Mouse (Mus musculus): ENCODE results near the gene Ube2l6.

Gene Ube2l6

DNA sequence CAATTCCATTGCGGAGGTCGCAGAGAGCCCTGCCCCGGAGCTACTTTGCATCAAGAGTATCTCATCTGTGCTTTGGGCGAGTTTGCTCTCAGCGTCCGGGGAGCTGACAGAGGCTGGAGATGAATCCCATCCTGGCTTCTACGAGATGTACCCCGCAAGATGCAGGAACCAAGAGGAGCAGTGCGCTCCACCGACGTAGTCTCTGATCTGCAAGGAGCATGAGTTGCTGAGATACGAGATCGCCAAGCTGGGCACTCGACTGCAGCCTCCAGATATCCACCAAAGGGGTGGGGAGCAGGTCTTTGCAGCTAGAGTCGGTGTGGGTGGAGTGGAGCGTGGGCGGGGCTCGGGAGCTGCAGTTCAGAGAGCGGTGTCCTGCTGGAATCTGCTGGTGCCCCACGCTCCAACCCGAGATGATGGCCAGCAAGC, at the start of gene Ube2l6:
Gene Ube2l6 (plus strand): TSS at position 336 of the 429 bp plus-strand sequence.
- in situ Hi-C loops (cut with MboI, MseI): no loop called here

DNA sequence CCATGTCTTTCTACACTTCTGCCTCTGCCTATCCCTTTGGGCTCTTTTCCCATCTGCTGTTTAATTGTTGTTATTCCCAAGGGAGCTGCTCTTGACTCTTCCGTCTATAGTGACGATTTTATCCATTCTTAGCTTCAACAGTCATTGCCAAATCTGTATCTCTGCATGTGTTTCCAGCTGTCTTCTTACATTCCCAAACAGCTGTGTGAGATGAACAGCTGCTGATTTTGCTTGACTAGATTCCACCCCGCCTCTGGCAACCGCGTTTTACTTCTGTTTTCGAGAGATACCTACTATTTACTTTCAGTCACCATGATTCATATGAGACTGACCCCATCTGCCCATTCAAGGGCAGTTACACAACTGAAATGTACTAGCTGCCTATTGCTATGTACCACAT, 48.5 kb upstream of the Ube2l6 start:
- in situ Hi-C loops (cut with MboI, MseI): no loop called here

DNA sequence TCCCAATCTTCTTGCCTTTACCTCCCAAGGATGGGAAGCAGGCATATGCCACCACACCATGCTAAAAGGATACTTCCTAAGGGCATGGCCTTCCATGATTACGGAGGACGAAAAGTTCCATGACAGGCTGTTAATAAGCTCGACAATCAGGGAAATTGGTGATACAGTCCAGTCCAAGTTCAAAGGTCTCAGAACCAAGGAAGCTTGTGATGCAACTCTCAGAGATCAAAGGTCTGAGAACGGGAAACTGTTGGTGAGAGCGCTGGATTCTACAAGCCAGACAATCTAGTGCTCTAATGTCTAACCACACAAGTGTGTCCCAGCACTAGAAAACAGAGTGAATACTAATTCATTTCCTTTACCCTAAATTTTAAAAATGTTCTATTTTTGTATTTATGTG, 42.4 kb upstream of the Ube2l6 start:
- in situ Hi-C loops (cut with MboI, MseI): no loop called here

DNA sequence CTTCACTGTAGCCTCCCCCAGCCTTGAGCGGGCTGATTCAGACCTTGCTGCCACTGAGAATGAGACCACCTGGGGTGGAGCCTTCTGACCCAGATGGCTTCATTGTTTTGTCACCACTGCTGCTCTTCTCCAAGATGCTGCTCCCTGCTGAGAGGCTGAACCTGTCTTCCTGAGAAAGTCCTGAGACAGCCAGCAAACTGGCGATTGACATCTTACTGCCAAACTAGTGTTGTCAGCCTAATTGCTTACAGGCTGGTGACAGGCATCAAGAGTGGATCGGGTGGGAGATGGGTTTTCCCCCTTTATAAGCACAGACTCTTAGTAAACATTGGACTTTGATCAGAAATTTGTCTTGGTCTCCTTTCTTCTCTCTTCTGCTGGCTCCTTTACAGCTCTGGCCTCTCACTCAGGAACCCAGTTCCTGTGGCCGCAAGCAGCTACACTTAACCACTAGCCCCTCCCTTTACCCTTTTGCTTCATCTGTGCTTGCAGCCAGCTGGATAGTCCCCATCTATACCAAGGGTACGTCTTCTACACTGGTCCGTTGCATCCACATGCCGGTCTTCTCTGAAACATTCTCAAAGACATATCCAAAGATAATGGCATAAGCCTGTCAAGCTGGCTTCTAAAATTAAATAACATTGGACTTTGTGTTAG, 41.5 kb upstream of the Ube2l6 start:
- in situ Hi-C loops (cut with MboI, MseI): no loop called here

DNA sequence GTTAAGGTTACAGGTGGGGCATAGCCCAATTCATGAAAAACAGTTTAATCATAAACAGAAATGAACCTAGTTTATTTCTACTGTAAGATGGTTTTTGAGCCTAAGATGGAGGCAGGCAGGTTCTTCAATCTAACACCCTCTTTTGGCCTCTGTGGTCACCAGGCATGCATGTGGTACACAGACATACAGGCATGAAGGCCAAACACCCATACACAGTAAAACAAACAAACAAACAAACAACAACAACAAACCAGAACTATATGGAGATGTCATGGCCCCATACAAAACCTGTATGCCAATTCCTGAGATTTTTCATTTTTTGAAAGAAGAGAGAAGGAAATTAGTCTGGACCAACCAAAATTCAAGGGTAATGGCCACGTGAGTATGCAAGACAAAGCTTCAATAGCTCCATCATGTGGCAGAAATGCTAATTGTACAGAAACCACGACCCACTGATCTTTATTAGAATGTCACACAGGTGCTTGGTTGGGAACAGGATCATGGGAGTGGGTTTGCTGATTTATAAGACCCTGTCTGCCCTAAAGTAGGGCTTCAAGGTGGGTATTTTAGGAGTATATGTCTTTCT, 40.0 kb upstream of the Ube2l6 start:
- in situ Hi-C loops (cut with MboI, MseI): no loop called here

DNA sequence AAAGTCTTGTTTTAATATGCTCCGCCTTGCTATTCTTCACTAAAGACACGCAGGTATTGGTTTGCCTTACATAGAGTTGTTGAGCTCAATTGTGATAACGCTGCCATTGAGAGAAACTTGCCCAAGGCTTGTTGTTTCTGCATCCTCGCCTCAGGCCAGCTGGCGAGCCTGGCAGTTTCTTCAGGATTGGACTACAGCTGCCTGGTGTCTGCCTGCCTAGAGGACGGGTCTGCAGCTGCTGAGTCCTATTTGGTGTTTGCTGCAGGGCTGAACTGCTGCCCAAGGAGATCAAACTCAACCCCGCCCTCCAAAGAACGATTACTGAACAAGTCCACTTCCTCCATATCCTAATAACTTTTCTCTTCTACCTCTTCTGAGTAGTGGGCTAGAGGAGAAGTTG, 37.9 kb upstream of the Ube2l6 start:
- in situ Hi-C loops (cut with MboI, MseI): no loop called here

DNA sequence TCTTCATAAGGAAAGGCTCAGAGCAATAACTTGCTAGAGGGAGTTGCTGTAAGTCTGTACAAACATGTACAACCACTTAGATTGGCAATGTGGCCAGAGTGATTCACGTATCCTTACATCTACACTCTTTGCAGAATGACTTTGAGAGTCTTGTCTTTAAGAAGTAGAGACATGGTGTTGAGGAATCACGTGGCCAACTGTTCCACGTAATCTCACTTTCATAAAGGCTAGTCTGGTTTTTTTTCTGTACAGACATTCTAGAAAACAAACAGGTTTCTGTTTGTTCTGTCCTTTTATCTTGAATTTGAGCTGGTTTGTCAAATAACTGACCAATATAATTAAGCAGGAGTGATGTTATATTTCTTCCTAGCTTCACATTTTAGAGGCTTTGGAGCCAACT, 37.3 kb upstream of the Ube2l6 start:
- in situ Hi-C loops (cut with MboI, MseI): no loop called here

DNA sequence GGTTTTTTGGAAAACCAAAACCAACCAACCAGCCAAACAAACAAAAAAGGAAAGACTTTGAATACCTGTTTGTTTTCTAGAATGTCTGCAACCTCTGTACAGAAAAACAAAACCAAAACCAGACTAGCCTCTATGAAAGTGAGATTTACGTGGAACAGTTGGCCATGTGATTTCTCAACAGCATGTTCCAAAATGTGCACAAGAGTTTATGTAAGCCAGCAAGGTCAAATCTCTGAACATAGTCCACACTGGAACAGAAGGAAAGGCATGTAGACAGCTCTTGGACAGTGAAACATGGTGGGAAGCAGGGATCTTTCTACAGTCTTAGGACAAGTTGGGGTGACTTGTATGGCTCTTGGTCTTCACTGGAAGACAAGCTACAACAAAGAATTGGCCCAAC, 36.8 kb upstream of the Ube2l6 start:
- in situ Hi-C loops (cut with MboI, MseI): no loop called here

DNA sequence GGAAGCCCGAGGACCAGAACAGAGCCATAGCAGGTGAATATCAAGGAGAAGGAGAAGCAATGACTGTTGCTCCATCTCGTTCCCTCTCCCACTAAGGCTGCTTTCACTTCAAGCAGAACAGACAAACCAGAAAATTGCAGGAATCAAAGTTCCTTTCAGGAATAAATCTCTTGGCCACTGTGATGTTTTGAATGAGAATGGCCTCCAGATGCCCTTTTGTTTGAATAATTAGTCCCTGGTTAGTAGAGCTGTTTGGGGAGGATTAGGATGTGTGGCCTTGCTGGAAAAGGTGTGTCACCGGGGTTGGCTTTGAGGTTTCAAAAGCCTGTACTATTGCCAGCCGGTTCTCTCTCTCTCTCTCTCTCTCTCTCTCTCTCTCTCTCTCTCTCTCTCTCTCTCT, 36.3 kb upstream of the Ube2l6 start:
- in situ Hi-C loops (cut with MboI, MseI): no loop called here

DNA sequence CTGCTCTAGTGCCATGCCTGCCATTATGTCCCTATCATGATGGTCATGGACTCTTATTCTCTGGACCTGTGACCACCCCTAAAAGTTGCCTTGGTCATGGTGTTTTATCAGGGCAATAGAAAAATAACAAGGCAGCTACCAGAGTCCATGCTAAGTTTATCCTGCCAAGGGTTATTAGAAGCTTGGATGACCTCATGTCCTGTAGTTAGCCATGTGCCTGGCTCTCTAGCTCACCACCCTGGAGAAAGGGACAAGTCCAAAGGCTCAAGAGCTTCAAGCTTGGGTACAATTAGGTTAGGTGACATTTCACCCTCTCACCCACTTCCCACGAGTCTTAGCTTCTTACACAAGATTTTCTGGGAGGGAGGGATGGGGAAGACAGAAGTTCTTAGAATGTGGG, 35.8 kb upstream of the Ube2l6 start:
- in situ Hi-C loops (cut with MboI, MseI): no loop called here

DNA sequence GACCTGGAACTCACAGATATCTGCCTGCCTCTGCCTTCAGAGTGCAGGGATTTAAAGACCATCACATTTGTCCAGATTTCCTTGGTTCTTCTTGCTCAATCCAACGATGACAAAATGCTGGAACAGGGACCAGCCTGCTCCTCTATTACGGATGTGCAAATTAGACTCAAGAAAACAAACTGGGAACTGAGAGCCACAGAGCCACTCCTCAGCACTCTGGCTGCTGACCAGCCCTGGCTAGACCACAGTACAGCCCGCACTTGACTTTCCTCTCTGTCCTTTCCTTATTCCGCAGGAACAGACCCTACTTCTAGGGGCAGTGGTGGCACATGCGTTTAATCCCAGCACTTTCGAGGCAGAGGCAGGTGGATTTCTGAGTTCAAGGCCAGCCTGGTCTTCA, 28.1 kb upstream of the Ube2l6 start:
- in situ Hi-C loops (cut with MboI, MseI): no loop called here

DNA sequence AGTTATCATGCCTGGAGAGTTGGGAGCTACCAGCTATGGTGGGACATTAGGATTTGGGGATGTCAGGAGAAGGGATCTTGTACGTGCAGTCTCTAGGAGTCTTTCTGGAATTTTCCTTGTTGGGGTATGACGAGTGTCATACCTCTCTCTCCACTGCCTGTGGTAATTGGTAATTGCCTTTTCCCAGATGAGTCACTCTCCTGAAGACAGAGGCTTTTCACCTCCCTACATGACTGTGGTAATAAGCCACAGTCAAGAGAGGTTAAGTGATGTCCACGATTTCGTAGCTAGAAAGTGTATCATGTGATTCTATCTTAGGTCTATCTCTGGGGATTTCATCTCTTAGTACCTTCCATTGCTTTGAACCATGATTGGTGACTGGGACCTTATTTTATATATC, 26.2 kb upstream of the Ube2l6 start:
- in situ Hi-C loops (cut with MboI, MseI): no loop called here

DNA sequence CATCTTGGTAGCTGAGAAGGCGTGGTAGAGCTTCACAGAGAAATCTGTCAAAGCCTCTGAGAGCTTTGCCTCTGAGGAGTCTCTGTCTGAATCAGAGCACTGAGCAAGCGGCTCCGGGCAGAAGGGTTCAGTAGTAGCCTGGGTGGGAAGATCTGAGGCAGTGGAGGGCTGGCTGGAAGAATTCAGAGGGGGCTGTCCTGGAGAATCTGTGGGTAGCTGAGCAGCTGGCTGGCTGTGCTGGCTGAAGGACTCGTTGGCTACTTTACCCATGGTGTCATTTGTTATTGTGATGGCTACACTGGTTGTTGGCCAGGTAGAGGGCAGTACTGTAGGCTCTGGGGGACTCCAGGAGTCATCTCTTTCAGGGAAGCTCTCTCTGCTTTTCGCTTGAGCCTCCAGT, 25.4 kb upstream of the Ube2l6 start:
- in situ Hi-C loops (cut with MboI, MseI): no loop called here

DNA sequence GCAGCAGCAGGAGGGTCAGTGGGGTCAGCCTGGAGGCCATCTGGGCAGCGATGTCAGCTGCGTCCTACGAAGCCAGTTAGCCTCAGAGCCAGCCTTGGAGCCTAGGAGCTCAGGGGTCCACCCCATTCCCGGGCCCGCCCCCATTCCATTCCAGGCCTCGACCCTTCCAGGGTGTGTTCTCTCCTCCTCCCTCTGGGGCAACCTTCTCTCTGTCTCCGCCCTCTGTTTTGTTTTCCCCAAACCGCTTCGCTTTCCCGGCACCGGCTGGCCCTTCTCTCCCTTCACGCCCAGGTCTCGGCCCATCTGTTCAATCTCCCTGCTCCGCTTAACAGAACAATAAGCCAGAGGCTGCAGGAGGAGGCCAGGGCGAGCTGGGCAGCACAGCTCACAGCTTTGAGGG, 23.9 kb upstream of the Ube2l6 start:
- in situ Hi-C loops (cut with MboI, MseI): no loop called here

DNA sequence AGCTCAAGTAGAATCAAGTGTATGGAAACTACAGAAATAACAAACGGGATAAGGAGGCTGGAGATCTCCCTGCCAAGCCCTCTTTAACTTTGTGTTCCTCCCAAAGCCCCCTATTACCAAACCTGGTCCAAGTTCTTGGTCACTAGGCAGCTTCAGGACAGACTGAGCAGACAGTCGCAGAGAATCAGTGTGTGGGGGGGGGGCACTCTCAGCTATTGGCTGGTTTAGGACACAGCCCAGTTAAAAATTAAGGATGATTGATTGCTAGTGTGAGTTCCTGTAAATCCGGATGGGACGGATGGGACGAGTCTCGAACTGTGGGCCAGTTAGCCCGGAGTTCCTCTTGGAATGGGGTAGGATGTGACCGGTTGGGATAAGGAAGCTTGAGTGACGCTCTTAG, 23.4 kb upstream of the Ube2l6 start, which contains the start of gene Serping1:
Gene Serping1 (minus strand): TSS at position 204 of the 400 bp plus-strand sequence.
- in situ Hi-C loops (cut with MboI, MseI): no loop called here

DNA sequence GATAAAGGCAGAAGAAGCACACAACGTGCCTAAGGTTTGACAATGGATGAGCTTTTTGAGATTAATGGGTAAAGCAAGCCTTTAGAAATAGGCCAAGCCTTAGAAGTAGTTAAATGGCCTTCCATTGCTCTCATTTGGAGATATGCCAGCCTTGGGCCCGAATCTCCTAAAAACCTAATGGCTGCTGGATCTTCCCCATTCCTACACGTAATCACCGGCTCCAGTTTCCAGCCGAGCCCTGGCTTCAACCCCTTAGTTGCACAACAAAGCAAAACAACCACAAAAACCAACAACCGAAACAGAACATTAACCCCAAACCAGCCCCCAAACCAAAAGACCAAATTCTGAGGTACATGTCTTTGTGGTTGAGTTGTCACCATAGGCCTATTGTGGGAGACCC, 23.0 kb upstream of the Ube2l6 start:
- in situ Hi-C loops (cut with MboI, MseI): no loop called here

DNA sequence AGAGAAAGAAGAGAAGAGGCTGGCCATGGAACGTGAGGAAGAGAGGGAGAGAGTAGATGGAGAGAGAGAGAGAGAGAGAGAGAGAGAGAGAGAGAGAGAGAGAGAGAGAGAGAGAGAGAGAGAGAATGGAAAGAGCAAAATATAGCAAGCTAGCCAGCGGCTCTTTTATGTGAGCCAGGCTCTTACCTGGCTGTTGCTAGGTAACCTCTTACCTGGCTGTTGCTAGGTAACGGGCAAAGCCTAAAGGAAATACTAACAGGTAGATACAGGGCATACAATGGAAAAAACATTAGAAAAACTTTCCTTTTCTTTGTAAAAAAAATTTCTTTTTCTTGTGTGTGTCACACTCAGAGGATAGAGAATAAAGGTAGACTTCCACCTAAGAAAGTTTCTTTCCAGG, 20.9 kb upstream of the Ube2l6 start:
- in situ Hi-C loops (cut with MboI, MseI): no loop called here

DNA sequence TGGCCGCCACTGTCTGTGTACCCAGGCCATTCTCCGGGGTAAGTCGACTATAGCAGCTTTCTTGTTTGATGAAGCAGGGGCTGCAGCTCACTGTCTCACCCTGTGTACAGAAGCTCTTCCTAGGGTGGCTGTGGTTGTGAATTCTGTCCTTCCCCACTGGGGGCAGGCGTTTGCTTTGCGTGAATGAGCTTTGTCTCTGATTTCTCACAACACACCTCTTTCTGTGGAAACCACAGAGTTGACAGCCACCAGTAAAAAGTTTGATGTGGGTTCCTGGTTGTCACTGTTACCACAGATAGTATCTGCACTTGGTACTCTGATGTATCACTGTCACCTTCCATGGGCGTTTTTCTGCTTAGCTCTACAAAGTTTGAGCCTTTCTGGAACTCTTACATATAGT, 19.4 kb upstream of the Ube2l6 start:
- in situ Hi-C loops (cut with MboI, MseI): no loop called here

DNA sequence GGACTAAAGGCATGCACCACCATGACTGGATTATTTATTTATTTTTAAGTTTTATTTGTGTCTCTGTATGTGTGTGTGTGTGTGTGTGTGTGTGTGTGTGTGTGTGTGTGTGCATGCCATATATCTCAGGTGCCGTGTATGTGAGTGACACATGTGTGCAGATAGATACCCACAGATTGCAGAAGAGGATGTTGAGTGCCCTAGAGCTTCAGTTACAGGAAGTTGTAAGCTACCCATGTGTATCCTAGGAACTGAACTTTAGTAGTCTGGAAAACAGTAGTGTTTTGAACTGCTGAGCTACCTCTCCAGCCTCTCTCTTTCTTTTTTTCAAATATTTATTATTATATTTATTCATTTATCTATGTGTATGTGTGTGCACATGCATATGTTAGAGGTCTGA, 15.3 kb upstream of the Ube2l6 start:
- in situ Hi-C loops (cut with MboI, MseI): loop anchor here (10.0 kb wide), 1 partner anchor 701 kb away; no protein-coding TSS in a partner anchor

DNA sequence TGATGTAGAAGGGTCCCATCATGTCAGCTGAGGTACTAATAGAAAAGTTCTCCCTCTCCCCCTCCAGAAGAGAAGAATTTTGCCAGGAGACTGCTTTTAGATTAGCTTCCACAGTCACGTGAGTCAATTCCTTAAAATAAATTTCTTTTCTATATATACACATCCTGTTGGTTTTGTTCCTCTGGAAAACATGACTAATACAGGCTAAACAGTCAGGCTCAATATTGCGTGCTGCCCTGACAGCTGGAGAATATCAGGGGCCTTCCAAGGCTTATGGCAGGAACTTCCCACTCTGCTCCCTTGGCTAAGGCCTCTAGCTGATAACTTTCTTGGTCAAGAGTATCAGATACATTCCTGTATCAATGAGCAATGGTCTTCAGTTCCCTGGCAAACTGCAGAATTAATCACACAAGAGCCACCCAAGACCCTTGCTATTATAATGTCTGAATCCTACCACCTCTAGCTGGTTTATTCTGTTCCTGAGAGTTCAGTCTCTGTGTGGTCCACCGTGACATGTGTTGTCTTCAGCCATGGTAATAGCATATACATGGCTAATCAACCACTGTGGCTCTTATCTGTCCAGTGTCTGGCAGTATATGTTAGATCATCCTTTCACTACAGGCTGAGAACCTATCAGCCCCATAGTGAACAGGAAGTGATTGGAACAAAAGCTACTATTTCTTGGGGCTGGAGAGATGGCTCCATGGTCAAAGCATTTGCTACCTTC, 14.6 kb upstream of the Ube2l6 start:
- in situ Hi-C loops (cut with MboI, MseI): loop anchor here (10.0 kb wide), 1 partner anchor 701 kb away; no protein-coding TSS in a partner anchor

DNA sequence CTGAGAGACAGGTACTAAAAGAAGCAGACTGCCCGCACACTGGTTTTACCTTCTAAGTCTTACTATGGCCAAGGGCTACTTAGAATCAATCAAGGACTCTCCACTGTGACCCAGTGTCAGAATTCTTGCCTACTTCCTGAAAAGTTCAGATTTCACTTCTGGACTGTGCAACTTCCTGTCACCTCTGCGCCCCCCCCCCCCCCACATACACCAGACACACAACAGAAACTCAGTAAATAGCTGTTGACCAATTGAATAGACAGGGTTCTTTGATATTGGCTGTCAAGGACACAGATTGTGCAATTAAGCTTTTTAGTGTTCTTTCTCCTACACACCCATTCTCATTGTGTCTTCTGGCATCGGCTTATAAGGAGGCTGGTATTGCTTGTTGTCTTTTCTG, 10.3 kb upstream of the Ube2l6 start:
- in situ Hi-C loops (cut with MboI, MseI): loop anchor here (10.0 kb wide), 1 partner anchor 696 kb away; no protein-coding TSS in a partner anchor

DNA sequence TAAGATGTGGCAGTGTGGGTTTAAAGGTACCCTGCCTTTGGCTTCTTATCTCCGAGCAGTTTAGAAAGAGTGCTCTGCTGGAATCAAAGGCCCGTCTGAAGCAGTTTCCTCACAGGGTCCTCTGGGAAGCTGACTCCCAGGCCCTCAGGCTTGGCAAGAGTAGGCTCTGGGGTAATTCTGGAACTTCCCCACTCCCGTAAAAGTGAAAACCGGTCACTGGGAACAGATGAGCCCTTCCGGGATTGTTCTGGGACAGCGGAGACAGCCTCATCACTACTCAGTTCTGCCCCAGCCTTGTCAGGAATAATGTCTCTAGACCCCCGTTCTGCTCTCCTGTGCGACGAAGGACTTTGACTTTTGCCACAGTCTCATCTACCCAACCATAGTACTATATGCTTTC, 8.2 kb upstream of the Ube2l6 start:
- in situ Hi-C loops (cut with MboI, MseI): no loop called here

DNA sequence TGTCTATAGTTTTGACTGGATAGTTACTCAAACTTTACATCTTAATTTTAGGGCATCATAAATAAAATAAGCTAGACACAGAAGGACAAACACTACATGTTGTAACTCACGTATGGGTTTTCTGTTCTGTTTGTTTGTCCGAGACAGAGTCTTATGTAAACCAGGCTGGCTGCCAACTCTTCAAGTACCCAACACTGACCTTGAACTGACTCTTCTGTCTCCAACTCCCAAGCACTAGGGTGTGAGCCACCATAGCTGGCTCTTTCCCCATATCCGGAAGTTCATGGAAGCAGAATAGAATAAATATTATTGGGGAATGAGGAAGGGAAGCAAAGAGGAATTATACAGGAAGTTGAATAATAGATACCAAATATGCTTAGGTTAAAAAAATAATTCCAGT, 6.1 kb upstream of the Ube2l6 start:
- in situ Hi-C loops (cut with MboI, MseI): no loop called here

All from regulatory T cell (primary cell).